In the genomic region with DNA sequence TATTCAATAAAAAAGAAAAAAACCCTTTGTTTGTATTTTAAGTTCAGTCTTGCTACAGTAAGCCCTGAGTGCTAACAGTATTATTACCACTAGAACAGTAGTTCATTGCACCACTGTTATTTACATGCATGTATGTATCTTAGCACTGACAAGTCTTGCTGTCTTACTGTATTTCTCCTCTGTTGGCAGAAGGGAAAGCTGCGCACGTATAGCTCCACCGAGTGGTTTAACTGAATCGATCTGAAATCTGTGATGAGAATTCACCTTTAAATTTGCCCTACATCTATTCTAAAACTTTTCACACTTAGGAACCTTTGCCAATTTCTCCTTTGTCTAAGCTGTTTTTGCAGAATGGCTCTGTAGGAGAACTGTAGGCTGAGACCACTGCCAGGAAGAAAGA, we compare ENCODE assay signal across 25 mouse cellular contexts. TPM values are rescaled to one million over a fixed set of nuclear protein-coding genes. Genes with fewer than 3 reads are reported as not detected.
DNase-seq lines count a peak whose midpoint lies in the region; ATAC-seq and TF ChIP-seq lines count a peak whose summit lies in the region.
"Had no signal": no experiment of that assay in that cellular context is flagged by ENCODE, and none has a peak within 500 bp of the region (broad histone marks: within the 10 kb centered on the region; RNA-seq: fewer than 3 reads in every experiment).

No protein-coding gene starts in this region.

- no peaks in the 10 kb centered on the region for H3K27me3 ChIP-seq in midbrain, postnatal 0 days (ENCODE audit: insufficient read depth, low read length)
- H3K27me3 ChIP-seq in midbrain, embryonic 10.5 days (ENCODE audit: low read depth, poor library complexity, severe bottlenecking): no peaks in the 10 kb centered on the region
- H3K27me3 ChIP-seq: embryonic facial prominence, embryonic 12.5 days; forebrain, embryonic 13.5 days; forebrain, embryonic 15.5 days had no signal

- no peaks in the 10 kb centered on the region for H3K9me3 ChIP-seq in midbrain, postnatal 0 days (ENCODE audit: low read length)
- no peaks in the 10 kb centered on the region for H3K9me3 ChIP-seq in midbrain, embryonic 10.5 days (replicated peaks)
- H3K9me3 ChIP-seq: embryonic facial prominence, embryonic 10.5 days; embryonic facial prominence, embryonic 12.5 days; forebrain, embryonic 13.5 days; forebrain, embryonic 15.5 days had no signal

- no peak for TF ChIP-seq POLR2A in cortical plate, adult 2 months (IDR thresholded peaks at IDR 0.05; ENCODE audit: extremely low read depth, insufficient read depth, low read length)

- H3K9ac ChIP-seq in midbrain, postnatal 0 days (replicated peaks; ENCODE audit: low read length, poor library complexity, severe bottlenecking): no peak overlapping the region
- H3K9ac ChIP-seq: embryonic facial prominence, embryonic 12.5 days; forebrain, embryonic 13.5 days; forebrain, embryonic 15.5 days; forebrain, postnatal 0 days had no signal

- DNase-seq in layer of hippocampus, adult 2 months (ENCODE audit: low spot score in 2 of 2): no peak
- DNase-seq in layer of hippocampus, adult 9-10 months (ENCODE audit: low spot score): no peak
- peak; percentile 13 for DNase-seq in midbrain, postnatal 0 days (ENCODE audit: low spot score)
- no peak for DNase-seq in midbrain, embryonic 10.5 days (ENCODE audit: low spot score)
- DNase-seq in brain, adult 2 months (ENCODE audit: low read depth, low spot score): peak; percentile 34
- no peak for DNase-seq in embryo, embryonic 9.5 days (ENCODE audit: extremely low spot score)
- no peak for DNase-seq in heart, postnatal 4 days
- DNase-seq: adrenal gland, adult 8-10 months; adrenal gland, postnatal 14 days; adrenal gland, postnatal 36 days; cerebellum, adult 11-12 months; cerebellum, adult 2 months; cerebellum, adult 9-10 months; cerebellum, postnatal 10 days; cerebellum, postnatal 25 days; embryo, embryonic 11 days; forebrain, postnatal 0 days had no signal

- H3K4me3 ChIP-seq in layer of hippocampus, adult 2 months: no peak overlapping the region
- H3K4me3 ChIP-seq in midbrain, postnatal 0 days (ENCODE audit: low read depth, low read length): no peak overlapping the region
- no peak overlapping the region for H3K4me3 ChIP-seq in midbrain, embryonic 10.5 days
- H3K4me3 ChIP-seq in cortical plate, adult 2 months (ENCODE audit: insufficient read depth, low read length): no peak overlapping the region
- H3K4me3 ChIP-seq: embryonic facial prominence, embryonic 10.5 days; embryonic facial prominence, embryonic 12.5 days; forebrain, embryonic 13.5 days; forebrain, embryonic 15.5 days had no signal

- no peak overlapping the region for H3K4me2 ChIP-seq in midbrain, postnatal 0 days (ENCODE audit: low read depth, low read length, poor library complexity, severe bottlenecking)
- H3K4me2 ChIP-seq: embryonic facial prominence, embryonic 12.5 days; forebrain, embryonic 13.5 days; forebrain, embryonic 15.5 days had no signal

- H3K4me1 ChIP-seq in midbrain, postnatal 0 days (ENCODE audit: insufficient read depth, low read length): no peaks in the 10 kb centered on the region
- H3K4me1 ChIP-seq in midbrain, embryonic 10.5 days: no peaks in the 10 kb centered on the region
- no peaks in the 10 kb centered on the region; the same call in 1 of the 2 replicates for H3K4me1 ChIP-seq in cortical plate, adult 2 months (ENCODE audit: control insufficient read depth, insufficient read depth, low read length)
- H3K4me1 ChIP-seq: embryonic facial prominence, embryonic 10.5 days; embryonic facial prominence, embryonic 12.5 days; forebrain, embryonic 13.5 days; forebrain, embryonic 15.5 days had no signal

- TF ChIP-seq CTCF in layer of hippocampus, adult 2 months (conservative IDR thresholded peaks at IDR 0.05): peak; percentile 33
- peak; percentile 52 for TF ChIP-seq CTCF in midbrain, postnatal 0 days (IDR thresholded peaks at IDR 0.05)
- TF ChIP-seq CTCF in cortical plate, adult 2 months (IDR thresholded peaks at IDR 0.05; ENCODE audit: extremely low read depth, insufficient read depth, low read length): peak; percentile 18; the same call in 1 of the 2 replicates

- no peaks in the 10 kb centered on the region for H3K36me3 ChIP-seq in midbrain, postnatal 0 days (ENCODE audit: insufficient read depth, low read length)
- no peaks in the 10 kb centered on the region for H3K36me3 ChIP-seq in midbrain, embryonic 10.5 days
- H3K36me3 ChIP-seq: embryonic facial prominence, embryonic 10.5 days; embryonic facial prominence, embryonic 12.5 days; forebrain, embryonic 15.5 days had no signal

- ATAC-seq in midbrain, postnatal 0 days (ENCODE audit: low FRiP score): no peak
- ATAC-seq: activated CD4-positive, CD25-positive, alpha-beta regulatory T cell, adult 4 months; forebrain, embryonic 13.5 days; forebrain, embryonic 15.5 days; forebrain, postnatal 0 days; Patski had no signal

- no peak overlapping the region for H3K27ac ChIP-seq in layer of hippocampus, adult 2 months
- no peak overlapping the region for H3K27ac ChIP-seq in midbrain, postnatal 0 days (ENCODE audit: low read depth, low read length)
- no peak overlapping the region for H3K27ac ChIP-seq in midbrain, embryonic 10.5 days (replicated peaks)
- no peak overlapping the region for H3K27ac ChIP-seq in cortical plate, adult 2 months (ENCODE audit: insufficient read depth, low read length)
- H3K27ac ChIP-seq: embryonic facial prominence, embryonic 10.5 days; embryonic facial prominence, embryonic 12.5 days; forebrain, embryonic 13.5 days; forebrain, embryonic 15.5 days had no signal

- WGBS in midbrain, postnatal 0 days: 80% methylated on average over 4 of the region's 4 CpGs
- WGBS in midbrain, embryonic 10.5 days: 88% methylated on average over 4 of the region's 4 CpGs

RNA-seq across cellular contexts. Expression of a gene that starts 13.9 kb away (rescaled TPM):
- 1 to 10 TPM; 6.1 to 7.3 TPM for total RNA-seq in layer of hippocampus, adult 2 months (2021)
- 0.66 TPM in 1 of 2 replicates, not detected in the other for total RNA-seq in midbrain, postnatal 0 days (2014; rRNA removed)
- polyA plus RNA-seq in midbrain, postnatal 0 days (2015; fragmentation: Nextera tagmentation; extraction: Ambion mirVana): 0.47 and 0.49 TPM in 2 replicates
- polyA plus RNA-seq in midbrain, embryonic 10.5 days (2016; fragmentation: Nextera tagmentation; extraction: Ambion mirVana): 0.41 and 0.52 TPM in 2 replicates
- polyA plus RNA-seq in cortical plate, adult 2 months (2012; rRNA removed): 3.0 and 3.3 TPM in 2 replicates
- total RNA-seq in heart, postnatal 4 days (2021): 1 to 10 TPM; 1.6 to 1.8 TPM
- total RNA-seq: MEL had no signal
- polyA plus RNA-seq: activated CD4-positive, CD25-positive, alpha-beta regulatory T cell, adult 4 months; cerebellum, adult 2 months; forebrain, embryonic 13.5 days; Patski had no signal

Comparison
In these comparisons a context has a peak if more than half of its experiments do, and no peak if none do; other contexts are left out.
1. DNase-seq: peak in midbrain, postnatal 0 days (single experiment) and brain, adult 2 months (single experiment); none in layer of hippocampus, adult 2 months (0 of 2), layer of hippocampus, adult 9-10 months (single experiment), midbrain, embryonic 10.5 days (single experiment), embryo, embryonic 9.5 days (single experiment) and heart, postnatal 4 days (single experiment).
2. Peak in every context shown above with its lines, with median percentiles within 50 percentile points of each other: CTCF ChIP-seq.